Mouse (Mus musculus) lung, postnatal 0 days (tissue): ENCODE measurements around the gene Atp2a1. TPM values are rescaled to one million over a fixed set of nuclear protein-coding genes. Genes with fewer than 3 reads are reported as not detected.
"Not testable (repeated sequence)": the region's sequence is repeated elsewhere in the genome, so short reads cannot be mapped to it uniquely, and the experiment has no call there.

Experiments used
- ATAC-seq: fragments of 200-750 bp; cut with Nextera tagmentation; 2 replicates; pipeline ENCODE4 v1.8.0; 2017; ENCODE audit warnings: moderate library complexity
- DNase-seq: peaks from one replicate; pipeline ENCODE4 v3.0.0-alpha.2; 2016; ENCODE audit warnings: low spot score
- H3K27ac ChIP-seq: fragments of 300-500 bp; sonication (generic); 2 replicates; pipeline ENCODE4 v1.5.1; 2014; ENCODE audit warnings: antibody characterized with exemption, mild to moderate bottlenecking, low read length, mixed read lengths
- H3K27me3 ChIP-seq: fragments of 300-500 bp; sonication (generic); replicated peaks from 2 replicates; pipeline ENCODE4 v1.6.1; 2014; ENCODE audit warnings: low read length, mixed read lengths; ENCODE audit not compliant: insufficient read depth
- H3K36me3 ChIP-seq: fragments of 300-500 bp; sonication (generic); 2 replicates; pipeline ENCODE4 v1.6.1; 2014; ENCODE audit warnings: low read length, mixed read lengths; ENCODE audit not compliant: insufficient read depth
- H3K4me1 ChIP-seq: fragments of 300-500 bp; sonication (generic); 2 replicates; pipeline ENCODE4 v1.6.1; 2014; ENCODE audit warnings: antibody characterized with exemption, low read depth, low read length, mixed read lengths; ENCODE audit not compliant: insufficient read depth
- H3K4me2 ChIP-seq: fragments of 300-500 bp; sonication (generic); replicated peaks from 2 replicates; pipeline ENCODE4 v1.6.1; 2014; ENCODE audit warnings: low read depth, mild to moderate bottlenecking, low read length, moderate library complexity, mixed read lengths
- H3K4me3 ChIP-seq: fragments of 300-500 bp; sonication (generic); 2 replicates; pipeline ENCODE4 v1.5.1; 2014; ENCODE audit warnings: low read depth, low read length
- H3K9ac ChIP-seq: fragments of 300-500 bp; sonication (generic); replicated peaks from 2 replicates; pipeline ENCODE4 v1.6.1; 2014; ENCODE audit warnings: low read depth, mild to moderate bottlenecking
- H3K9me3 ChIP-seq: fragments of 300-500 bp; sonication (generic); 2 replicates; pipeline ENCODE4 v1.6.1; 2016; ENCODE audit warnings: low read length, mixed read lengths
- CTCF ChIP-seq: IDR thresholded peaks from 2 replicates; pipeline ENCODE4 v1.5.1; 2016; ENCODE audit warnings: antibody characterized with exemption, mild to moderate bottlenecking
- EP300 ChIP-seq: IDR thresholded peaks from 2 replicates; pipeline ENCODE4 v1.6.1; 2016; ENCODE audit warnings: antibody characterized with exemption, mild to moderate bottlenecking, control low read depth
- WGBS: fragments of 180-500 bp; shearing (Covaris S2); extraction: QIAGEN DNeasy Blood & Tissue Kit; methylation state at CpG from one replicate; pipeline ENCODE4 v1.1.7; 2014; 5-methylcytosine and 5-hydroxymethylcytosine counted together
- polyA plus RNA-seq: library from polyadenylated mRNA; unstranded; fragments of >200 nt; fragmentation: Nextera tagmentation; extraction: Ambion mirVana; gene quantifications from 2 replicates; pipeline ENCODE4 v1.2.1, GENCODE M21; 2015

Gene Atp2a1
- polyA plus RNA-seq, 1 experiment from 2014 or later = 0.14 TPM

DNA sequence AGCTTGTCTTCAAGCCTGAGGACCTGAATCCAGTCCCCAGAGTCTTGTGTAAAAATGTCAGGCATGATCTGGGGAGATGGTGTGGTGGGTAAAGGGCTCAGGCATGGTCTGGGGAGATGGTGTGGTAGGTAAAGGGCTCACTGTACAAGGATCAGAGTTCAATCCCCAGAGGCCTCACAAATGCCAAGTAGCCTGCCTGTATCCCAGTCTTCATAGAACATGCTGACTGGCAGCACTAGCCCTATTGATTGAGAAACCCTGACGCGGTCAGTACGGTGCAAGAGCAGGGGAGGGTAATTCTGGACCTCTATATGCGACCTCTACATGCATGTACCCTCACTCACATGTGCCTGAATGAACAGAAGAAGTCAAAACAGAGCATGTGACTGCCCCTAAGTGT is 45.3 kb downstream of the Atp2a1 start:
- ATAC-seq = no peak
- H3K27me3 ChIP-seq = no peaks in the 10 kb centered on the region
- no peak overlapping the region for H3K4me3 ChIP-seq
- H3K4me1 ChIP-seq = no peaks in the 10 kb centered on the region
- WGBS = 84% methylated on average over 4 of the region's 4 CpGs
- no peak overlapping the region for H3K9ac ChIP-seq
- TF ChIP-seq EP300 (no peak), CTCF (no peak)
- no peak overlapping the region for H3K27ac ChIP-seq
- H3K4me2 ChIP-seq = no peak overlapping the region
- DNase-seq = no peak
- H3K36me3 ChIP-seq = no peaks in the 10 kb centered on the region
- no peaks in the 10 kb centered on the region for H3K9me3 ChIP-seq

DNA sequence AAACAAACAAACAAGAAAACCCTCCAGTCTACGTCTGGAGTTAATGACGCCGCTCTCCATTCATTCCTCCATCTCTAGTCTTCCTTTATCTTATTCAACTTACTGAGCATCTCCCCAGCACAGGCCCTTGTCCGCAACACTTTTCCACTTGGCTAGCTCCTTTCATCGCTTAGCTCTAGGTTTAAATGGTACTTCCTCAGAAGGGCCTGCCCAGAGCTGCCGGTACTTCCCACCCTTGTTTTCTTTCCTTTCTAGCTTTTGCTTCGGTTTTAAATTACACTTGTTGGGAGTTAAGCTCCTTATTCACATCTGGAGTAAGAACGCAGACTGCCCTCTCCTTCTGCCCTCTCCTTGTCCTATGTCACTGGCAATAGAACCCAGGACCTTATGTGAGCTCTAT is 45.9 kb downstream of the Atp2a1 start:
- no peaks in the 10 kb centered on the region for H3K27me3 ChIP-seq
- no peak for ATAC-seq
- H3K9ac ChIP-seq = no peak overlapping the region
- H3K4me1 ChIP-seq = no peaks in the 10 kb centered on the region
- TF ChIP-seq EP300 = no peak
- TF ChIP-seq CTCF = no peak
- H3K9me3 ChIP-seq = no peaks in the 10 kb centered on the region
- H3K36me3 ChIP-seq = no peaks in the 10 kb centered on the region
- no peak overlapping the region for H3K27ac ChIP-seq
- DNase-seq = no peak
- 55% methylated on average over 8 of the region's 8 CpGs for WGBS
- no peak overlapping the region for H3K4me3 ChIP-seq
- H3K4me2 ChIP-seq = no peak overlapping the region

DNA sequence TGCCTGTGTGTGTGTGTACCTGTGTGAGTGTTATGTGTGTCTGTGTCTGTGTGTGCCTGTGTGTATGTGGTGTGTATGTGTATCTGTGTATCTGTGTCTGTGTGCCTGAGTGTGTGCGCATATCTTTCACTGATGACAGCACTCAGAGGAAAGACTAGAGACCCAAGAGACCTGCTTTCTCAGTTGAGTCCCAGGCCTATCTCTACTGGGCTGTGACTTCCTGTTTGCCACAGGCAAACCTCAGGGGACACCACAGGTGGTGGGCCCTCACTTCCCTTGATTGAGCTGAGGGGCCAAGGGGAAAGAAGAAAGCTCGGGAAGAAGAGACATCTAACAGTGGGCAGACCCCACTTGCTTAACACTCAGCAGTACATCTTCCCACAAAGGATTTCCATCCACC is 46.3 kb downstream of the Atp2a1 start:
- TF ChIP-seq EP300 = no peak
- no peak for TF ChIP-seq CTCF
- Histone ChIP-seq H3K36me3 (no peaks in the 10 kb centered on the region), H3K4me1 (no peaks in the 10 kb centered on the region), H3K9me3 (no peaks in the 10 kb centered on the region), H3K4me2 (no peak overlapping the region), H3K27ac (no peak overlapping the region), H3K9ac (no peak overlapping the region), H3K27me3 (no peaks in the 10 kb centered on the region), H3K4me3 (no peak overlapping the region)
- 80% methylated on average over 2 of the region's 2 CpGs for WGBS
- DNase-seq = no peak
- no peak for ATAC-seq

DNA sequence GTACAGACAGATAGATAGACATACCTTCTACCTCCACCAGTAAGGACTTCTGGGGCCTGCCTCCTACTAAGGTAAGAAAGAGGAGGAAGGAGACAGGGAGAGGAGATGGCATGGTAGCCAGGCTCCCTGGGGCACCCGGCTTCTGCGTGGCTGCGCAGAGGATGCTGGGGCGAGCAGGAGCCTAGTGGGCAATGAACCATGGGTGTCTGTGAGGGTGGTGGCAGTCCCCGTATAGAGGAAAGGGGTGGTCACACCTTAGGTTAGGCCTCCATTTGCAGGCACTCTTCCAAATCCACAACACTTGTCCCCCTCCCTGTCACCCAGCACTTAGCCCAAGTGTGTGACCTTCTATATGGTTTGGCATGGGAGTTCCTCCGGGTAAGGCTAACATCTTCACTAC is 48.2 kb downstream of the Atp2a1 start, which contains the start of gene Cd19:
Cd19 (minus strand) TSS at position 165 of the 400 bp plus-strand sequence.
- ATAC-seq (no peak), DNase-seq (no peak)
- Histone ChIP-seq H3K9me3 (no peaks in the 10 kb centered on the region), H3K27me3 (no peaks in the 10 kb centered on the region), H3K4me1 (no peaks in the 10 kb centered on the region), H3K36me3 (no peaks in the 10 kb centered on the region), H3K9ac (no peak within 1 kb of the TSS), H3K4me3 (no peak within 1 kb of the TSS), H3K27ac (no peak within 1 kb of the TSS), H3K4me2 (no peak within 1 kb of the TSS)
- WGBS = 80% methylated on average over 6 of the region's 6 CpGs
- TF ChIP-seq CTCF (no peak), EP300 (no peak)

DNA sequence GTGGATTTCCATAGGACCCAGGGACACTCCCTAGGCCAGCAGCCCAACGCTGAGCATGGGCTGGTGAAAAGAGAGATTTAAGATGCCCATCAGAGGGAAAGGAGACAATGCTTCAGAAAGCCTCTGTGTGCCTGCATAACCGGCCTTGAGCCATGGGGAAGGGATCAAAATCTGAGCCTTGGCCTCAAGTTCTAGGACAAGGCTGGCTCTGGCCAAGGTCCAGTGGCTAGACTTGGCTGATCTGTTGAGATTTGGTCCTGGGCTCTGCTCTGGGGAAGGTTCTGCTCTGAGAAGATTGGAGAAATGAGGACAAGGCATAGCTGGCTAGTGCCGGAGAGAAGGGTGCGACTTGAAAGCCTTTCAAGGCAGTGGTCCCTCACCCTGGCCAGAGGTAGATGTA is 51.8 kb downstream of the Atp2a1 start:
- TF ChIP-seq CTCF (no peak), EP300 (no peak)
- no peak overlapping the region for H3K27ac ChIP-seq
- H3K36me3 ChIP-seq = no peaks in the 10 kb centered on the region
- no peaks in the 10 kb centered on the region for H3K27me3 ChIP-seq
- H3K4me2 ChIP-seq = no peak overlapping the region
- H3K4me3 ChIP-seq = no peak overlapping the region
- DNase-seq (no peak), ATAC-seq (no peak)
- H3K9me3 ChIP-seq = no peaks in the 10 kb centered on the region
- H3K4me1 ChIP-seq = no peaks in the 10 kb centered on the region
- no peak overlapping the region for H3K9ac ChIP-seq
- 87% methylated on average over 4 of the region's 4 CpGs for WGBS

DNA sequence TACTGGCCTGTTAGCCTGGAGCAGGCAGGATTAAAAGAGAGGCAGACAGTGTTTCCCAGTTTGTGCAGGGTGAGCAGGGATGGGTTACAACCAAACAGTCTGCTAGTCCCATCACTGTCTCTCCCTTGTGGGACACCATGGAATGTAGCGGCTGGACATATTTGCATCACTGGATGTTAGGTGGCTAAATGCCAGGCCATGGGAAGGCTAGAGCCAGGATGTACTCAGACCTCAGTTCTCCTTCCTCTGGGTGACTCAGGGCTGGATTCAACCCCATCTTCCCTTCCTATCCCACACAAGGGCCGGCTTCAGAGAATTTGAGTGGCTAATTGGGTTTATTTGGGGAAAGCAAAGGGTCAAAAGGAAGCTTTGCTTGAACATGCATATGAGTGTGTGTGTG is 54.2 kb downstream of the Atp2a1 start:
- TF ChIP-seq EP300 = no peak
- no peak for TF ChIP-seq CTCF
- H3K9ac ChIP-seq = no peak overlapping the region
- WGBS = 67% methylated on average over 2 of the region's 2 CpGs
- no peak for DNase-seq
- H3K4me3 ChIP-seq = no peak overlapping the region
- ATAC-seq = no peak
- no peak overlapping the region for H3K27ac ChIP-seq
- H3K4me1 ChIP-seq = no peaks in the 10 kb centered on the region
- no peaks in the 10 kb centered on the region for H3K36me3 ChIP-seq
- H3K9me3 ChIP-seq = no peaks in the 10 kb centered on the region
- no peak overlapping the region for H3K4me2 ChIP-seq
- H3K27me3 ChIP-seq = no peaks in the 10 kb centered on the region

DNA sequence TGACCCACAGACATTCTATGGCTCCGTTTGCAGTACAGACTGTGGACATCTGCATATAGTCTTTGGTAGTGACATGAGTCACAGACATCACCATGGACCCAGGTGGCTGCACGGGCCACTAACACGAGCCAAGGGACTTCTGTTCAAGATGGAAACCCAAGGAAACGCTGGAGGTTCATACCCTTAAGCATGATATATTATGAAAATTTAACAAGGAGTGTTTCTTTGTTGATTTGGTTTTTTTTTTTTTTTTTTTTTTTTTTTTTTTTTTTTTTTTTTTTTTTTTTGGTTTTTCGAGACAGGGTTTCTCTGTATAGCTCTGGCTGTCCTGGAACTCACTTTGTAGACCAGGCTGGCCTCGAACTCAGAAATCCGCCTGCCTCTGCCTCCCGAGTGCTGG is 60.4 kb downstream of the Atp2a1 start:
- H3K9ac ChIP-seq, H3K27me3 ChIP-seq, H3K4me3 ChIP-seq, H3K9me3 ChIP-seq, H3K4me1 ChIP-seq, DNase-seq, ATAC-seq, H3K36me3 ChIP-seq, H3K27ac ChIP-seq, H3K4me2 ChIP-seq: not testable (repeated sequence)
- WGBS = 70% methylated on average over 6 of the region's 8 CpGs
